Mouse (Mus musculus) myocyte (in vitro differentiated cells): ENCODE data around the gene Vmn1r2.
"Not testable (repeated sequence)": the region's sequence is repeated elsewhere in the genome, so short reads cannot be mapped to it uniquely, and the experiment has no call there.

Experiments
- MYOD1 ChIP-seq, 3 experiments: IDR thresholded peaks; one replicate each; pipeline ENCODE4 v1.6.1; 2011; ENCODE audit warnings: control low read depth in 2 of 3, low read depth in 2 of 3, mild to moderate bottlenecking in 2 of 3, moderate library complexity in 1 of 3; ENCODE audit not compliant: insufficient read length in 2 of 3, control insufficient read depth in 1 of 3
- POLR2A ChIP-seq: IDR thresholded peaks from one replicate; pipeline ENCODE4 v1.6.1; 2011; ENCODE audit warnings: low read depth, mild to moderate bottlenecking, control low read depth, moderate library complexity; ENCODE audit not compliant: insufficient read length
- USF1 ChIP-seq: IDR thresholded peaks from one replicate; pipeline ENCODE4 v1.6.1; 2011; ENCODE audit warnings: low read depth, mild to moderate bottlenecking, control low read depth, moderate library complexity

GRCm38 (mm10) chr4:3213349-3213748 lies 46.2 kb downstream of the Vmn1r2 start:
- not testable (repeated sequence) for TF ChIP-seq USF1; POLR2A; MYOD1 (IDR thresholded peaks at IDR 0.05; ENCODE audit: control insufficient read depth in 1 of 3, insufficient read length in 2 of 3, low read depth in 2 of 3)
